In genomic region chr1:147223232-147223925, GRCm38 (mm10) we compare ENCODE assay signal across 11 mouse cellular contexts.
DNase-seq lines count a peak whose midpoint lies in the region; ATAC-seq and TF ChIP-seq lines count a peak whose summit lies in the region.
"Had no signal": no experiment of that assay in that cellular context is flagged by ENCODE, and none has a peak within 500 bp of the region (broad histone marks: within the 10 kb centered on the region; RNA-seq: fewer than 3 reads in every experiment).

No protein-coding gene starts in this region.

- ATAC-seq in forebrain, postnatal 0 days: no peak
- ATAC-seq in forebrain, embryonic 12.5 days (ENCODE audit: low FRiP score): no peak

- H3K27me3 ChIP-seq in forebrain, postnatal 0 days (ENCODE audit: insufficient read depth, low read length): no peaks in the 10 kb centered on the region
- H3K27me3 ChIP-seq in forebrain, embryonic 12.5 days: no peaks in the 10 kb centered on the region
- H3K27me3 ChIP-seq: megakaryocyte, embryonic 14.5 days had no signal

- peak; percentile 8 for DNase-seq in forebrain, postnatal 0 days
- peak; percentile 6 for DNase-seq in layer of hippocampus, adult 11-12 months (ENCODE audit: low spot score)
- DNase-seq in layer of hippocampus, adult 8-10 months (ENCODE audit: low spot score in 2 of 2): no peak
- peak; percentile 46 for DNase-seq in A20 (ENCODE audit: low read depth, low spot score)
- DNase-seq in adrenal gland, postnatal 14 days: peak; percentile 24
- no peak for DNase-seq in heart, postnatal 14 days
- DNase-seq: heart, postnatal 36 days; thymus, postnatal 4 days had no signal

- H3K27ac ChIP-seq in forebrain, postnatal 0 days (ENCODE audit: low read depth, low read length): no peak overlapping the region
- H3K27ac ChIP-seq in forebrain, embryonic 12.5 days: no peak overlapping the region

- intact Hi-C loops in heart, postnatal 14 days (cut with DNase I): no loop called here

- no peaks in the 10 kb centered on the region for H3K4me1 ChIP-seq in forebrain, postnatal 0 days (ENCODE audit: insufficient read depth)
- H3K4me1 ChIP-seq in forebrain, embryonic 12.5 days: no peaks in the 10 kb centered on the region
- H3K4me1 ChIP-seq: megakaryocyte, embryonic 14.5 days had no signal

- no peak overlapping the region for H3K9ac ChIP-seq in forebrain, postnatal 0 days
- H3K9ac ChIP-seq in forebrain, embryonic 12.5 days: no peak overlapping the region

- 74% methylated on average over 3 of the region's 3 CpGs for WGBS in forebrain, postnatal 0 days
- 71% methylated on average over 3 of the region's 3 CpGs for WGBS in forebrain, embryonic 12.5 days

- no peaks in the 10 kb centered on the region for H3K36me3 ChIP-seq in forebrain, postnatal 0 days (ENCODE audit: insufficient read depth)
- no peaks in the 10 kb centered on the region for H3K36me3 ChIP-seq in forebrain, embryonic 12.5 days (replicated peaks)

- H3K4me2 ChIP-seq in forebrain, postnatal 0 days (ENCODE audit: low read depth): no peak overlapping the region
- no peak overlapping the region for H3K4me2 ChIP-seq in forebrain, embryonic 12.5 days

- no peak overlapping the region for H3K4me3 ChIP-seq in forebrain, postnatal 0 days (ENCODE audit: low read depth, low read length)
- no peak overlapping the region for H3K4me3 ChIP-seq in forebrain, embryonic 12.5 days (replicated peaks)
- H3K4me3 ChIP-seq: erythroblast, embryonic 14.5 days; megakaryocyte, embryonic 14.5 days had no signal

- peak; percentile 59 for TF ChIP-seq CTCF in forebrain, postnatal 0 days (IDR thresholded peaks at IDR 0.05; ENCODE audit: low read depth)

- H3K9me3 ChIP-seq in forebrain, postnatal 0 days (ENCODE audit: low read length): no peaks in the 10 kb centered on the region
- H3K9me3 ChIP-seq in forebrain, embryonic 12.5 days: no peaks in the 10 kb centered on the region
- H3K9me3 ChIP-seq: megakaryocyte, embryonic 14.5 days had no signal

Comparison
In these comparisons a context has a peak if more than half of its experiments do, and no peak if none do; other contexts are left out.
1. DNase-seq: peak in forebrain, postnatal 0 days (single experiment), layer of hippocampus, adult 11-12 months (single experiment), A20 (single experiment) and adrenal gland, postnatal 14 days (single experiment); none in layer of hippocampus, adult 8-10 months (0 of 2) and heart, postnatal 14 days (0 of 2).